Mouse (Mus musculus): ENCODE results near the gene Nde1.

DNA sequence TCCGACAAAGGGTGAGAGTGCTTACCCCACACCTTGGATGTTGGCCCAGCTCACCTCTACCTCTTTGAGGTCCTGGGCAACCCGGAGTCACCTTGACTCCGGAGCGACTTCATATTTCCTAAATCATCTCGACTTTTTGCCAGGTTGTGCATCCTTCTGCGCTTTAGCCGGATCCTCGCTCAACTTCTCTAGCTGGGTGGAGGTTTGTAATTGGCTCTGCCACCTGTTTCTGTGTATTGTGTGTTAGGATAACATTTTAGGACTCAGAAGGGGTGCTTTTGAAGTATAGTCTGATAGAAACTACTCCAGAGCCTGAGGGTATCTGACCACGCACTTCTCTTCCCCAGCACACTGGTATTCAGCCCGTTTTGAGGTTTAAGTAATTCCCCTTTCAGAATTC lies 656 bp downstream of the Nde1 start:
- TF ChIP-seq CTCF (IDR thresholded peaks at IDR 0.05) (no peak), EP300 (IDR thresholded peaks at IDR 0.05) (no peak)
